Mouse (Mus musculus): ENCODE results near the gene Cldn22.
A peak's percentile ranks its signal among the peaks of the same experiment; 100 is the strongest.

Gene Cldn22

DNA sequence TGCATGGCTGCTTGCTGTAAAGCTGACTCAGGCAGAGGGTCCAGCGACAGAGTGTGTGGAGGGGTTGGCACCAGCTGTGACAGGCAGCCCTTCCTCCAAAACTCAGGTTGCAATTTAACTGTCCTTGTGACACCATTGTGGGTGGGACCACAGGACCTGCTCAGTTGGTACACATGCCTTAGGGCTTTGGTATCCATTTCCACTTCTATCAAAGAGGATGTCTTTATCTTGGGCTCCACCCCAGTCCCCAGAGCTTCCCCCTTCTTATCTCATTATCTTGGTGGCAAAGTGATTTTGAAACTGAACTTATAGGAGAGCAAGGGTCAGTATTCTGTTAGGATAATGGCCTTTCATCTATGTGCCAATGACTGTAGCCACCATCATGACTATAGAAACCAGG is 9.7 kb downstream of the Cldn22 start:
- DNase-seq, result no peak

DNA sequence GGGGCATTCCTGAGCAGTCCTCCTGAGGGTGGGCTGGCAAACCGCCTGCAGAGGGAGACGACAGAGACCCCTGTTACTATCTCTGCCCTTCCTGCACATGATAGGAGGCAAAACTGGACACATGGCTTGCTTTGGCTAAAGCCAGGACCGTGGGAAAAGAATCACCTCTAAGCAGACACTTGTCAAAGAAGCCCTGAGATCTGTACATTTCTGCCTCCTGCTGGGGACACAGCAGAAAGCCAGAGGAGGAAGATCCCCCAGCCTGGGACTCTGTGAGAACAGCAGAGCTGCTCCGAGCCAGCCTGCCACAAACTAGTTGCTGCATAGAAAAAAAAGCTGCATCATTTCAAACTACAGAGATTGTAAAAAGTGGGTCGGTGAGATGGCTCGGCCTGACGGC is 18.8 kb downstream of the Cldn22 start:
- DNase-seq, result no peak

DNA sequence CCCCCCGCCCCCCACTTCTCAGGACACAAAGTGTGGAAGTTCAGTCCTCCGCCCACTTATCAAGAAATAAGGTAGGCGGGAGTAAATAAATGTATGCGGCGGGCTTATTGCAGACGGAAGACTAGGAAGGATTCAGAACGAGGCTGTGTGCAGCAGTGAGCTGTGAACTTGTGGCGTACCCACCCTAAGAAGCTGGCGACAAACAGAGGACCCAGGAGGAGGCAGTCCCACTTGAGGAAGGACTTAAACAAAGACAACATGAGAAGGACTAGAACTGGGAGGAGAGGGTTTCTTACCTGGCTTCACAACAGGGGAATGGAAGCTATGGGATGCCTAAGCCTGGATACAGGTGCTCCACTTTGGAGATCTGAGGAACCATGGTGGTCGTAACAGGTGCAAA is 19.4 kb downstream of the Cldn22 start:
- DNase-seq, result no peak

DNA sequence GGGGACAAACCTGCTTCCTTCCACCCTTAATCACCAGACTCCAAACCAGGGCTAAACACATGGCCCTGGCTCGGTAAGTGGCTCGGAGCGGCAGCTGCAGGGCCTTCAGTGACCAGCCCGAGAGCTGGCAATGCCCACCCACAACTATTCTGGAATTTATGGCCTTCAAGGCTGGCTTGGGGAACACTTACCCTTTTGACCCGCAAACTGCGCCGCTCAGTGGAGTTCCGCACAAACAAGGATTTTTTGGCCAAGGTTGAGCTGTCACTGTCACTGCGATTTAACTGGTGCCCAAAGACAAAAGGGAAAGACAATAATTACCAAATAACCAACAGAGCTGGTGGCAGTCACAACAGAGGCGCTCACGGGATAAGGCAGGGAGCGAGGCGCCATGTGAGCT is 21.7 kb downstream of the Cldn22 start:
- DNase-seq, result no peak

DNA sequence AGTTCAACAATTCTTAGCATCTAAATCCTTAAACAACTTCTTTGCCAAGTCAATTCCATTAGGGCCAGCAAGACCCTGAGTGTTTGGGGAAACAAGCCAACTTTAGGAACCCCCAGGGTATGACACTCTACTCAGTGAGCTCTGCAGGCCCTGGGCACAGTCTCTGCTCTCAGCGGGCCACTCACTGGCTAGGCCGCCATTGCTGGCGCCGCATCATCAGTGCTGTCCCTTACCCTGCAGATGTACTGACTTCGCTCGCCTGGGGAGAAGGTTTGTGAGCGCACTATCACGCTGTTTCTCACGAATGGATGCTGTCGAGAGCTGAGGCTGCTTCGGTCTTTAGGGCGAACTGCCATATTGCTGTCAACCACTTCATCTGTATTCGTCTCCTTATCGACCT is 22.9 kb downstream of the Cldn22 start:
- no peak for DNase-seq

DNA sequence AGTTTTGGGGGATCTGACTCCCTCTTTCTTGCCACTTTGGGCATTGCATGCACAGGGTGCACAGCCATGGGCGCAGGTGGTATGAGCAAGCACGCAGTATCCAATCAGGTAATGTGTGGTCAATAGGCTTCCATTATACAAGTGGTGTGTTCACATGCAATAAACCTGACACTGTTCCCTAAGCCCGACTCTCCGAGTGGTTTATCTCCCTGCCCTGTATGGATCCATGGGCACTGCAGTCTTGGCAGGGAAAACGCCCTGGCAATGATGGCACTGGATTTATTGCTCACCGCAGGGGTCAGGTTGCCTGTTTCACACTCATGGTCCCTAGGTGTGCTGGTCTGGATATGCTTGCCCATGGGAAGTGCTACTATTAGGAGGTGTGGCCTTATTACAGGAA is 23.6 kb downstream of the Cldn22 start:
- no peak for DNase-seq

DNA sequence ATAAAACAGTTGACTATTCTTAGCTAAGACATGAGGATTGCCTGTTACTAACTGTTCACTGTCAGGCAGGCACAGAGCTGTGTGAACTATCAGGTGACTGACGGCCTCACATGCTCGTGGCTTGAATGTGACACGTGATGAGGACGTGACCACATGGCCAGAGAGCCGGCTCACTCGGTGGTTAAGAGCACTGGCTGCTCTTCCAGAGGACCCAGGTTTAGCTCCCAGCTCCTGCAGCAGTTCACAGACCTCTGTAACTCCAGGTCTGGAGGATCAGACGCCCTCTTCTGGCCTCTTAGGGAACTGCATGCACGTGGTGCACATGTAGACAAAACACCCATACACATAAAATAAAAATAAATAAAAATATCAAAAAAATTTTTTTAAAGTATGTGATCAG is 25.6 kb downstream of the Cldn22 start:
- DNase-seq, result no peak

DNA sequence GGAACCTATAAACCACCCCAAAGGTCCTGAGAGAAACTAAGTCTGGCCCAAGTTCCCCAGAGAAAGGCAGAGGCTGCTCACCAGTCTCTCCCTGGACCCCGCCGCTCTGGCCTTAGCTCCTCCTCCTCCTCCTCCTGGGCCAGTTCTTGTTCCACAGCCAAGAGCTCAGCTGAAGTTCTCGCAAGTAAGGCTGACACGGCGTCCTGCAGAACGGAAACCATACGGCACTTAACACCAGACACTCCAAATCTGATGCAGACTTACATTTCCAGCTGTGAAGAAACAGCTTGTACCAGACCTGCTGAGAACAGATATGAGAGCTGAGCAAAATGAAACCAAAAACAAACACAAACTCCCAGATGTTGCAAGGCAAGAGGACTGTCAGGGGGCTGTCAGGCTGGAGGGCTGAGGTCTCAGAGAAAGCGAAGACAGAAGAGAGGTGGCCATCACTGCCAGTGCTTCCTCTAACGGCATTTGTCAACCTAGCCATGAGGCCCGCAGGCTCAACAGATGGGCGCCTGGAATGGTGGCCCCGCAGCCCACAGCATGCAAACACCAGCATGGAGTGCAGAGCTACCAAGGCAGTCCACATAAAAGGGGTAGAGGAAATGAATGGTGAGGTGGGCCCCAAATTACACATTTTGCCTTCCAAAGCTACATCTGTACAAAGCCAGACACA is 27.7 kb downstream of the Cldn22 start:
- peak; percentile 46 for DNase-seq

DNA sequence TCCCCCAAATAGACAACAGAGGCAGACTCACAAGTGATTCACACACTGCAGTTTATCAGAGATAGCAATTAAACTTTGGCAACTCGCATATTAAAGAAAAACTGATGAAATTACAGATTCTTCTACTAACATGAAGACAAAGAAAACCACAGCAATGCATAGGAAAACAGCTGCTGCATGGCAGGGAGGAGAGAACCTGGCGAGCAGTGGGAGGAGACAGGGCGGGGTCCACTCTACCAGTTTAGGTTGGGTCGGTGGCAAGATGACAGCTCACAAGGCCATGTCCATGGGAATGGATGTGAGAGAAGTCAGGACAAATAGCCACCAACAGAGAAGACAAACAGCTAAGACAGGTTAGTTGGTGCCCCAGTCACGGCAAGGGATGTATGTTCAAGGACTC is 28.5 kb downstream of the Cldn22 start:
- no peak for DNase-seq

DNA sequence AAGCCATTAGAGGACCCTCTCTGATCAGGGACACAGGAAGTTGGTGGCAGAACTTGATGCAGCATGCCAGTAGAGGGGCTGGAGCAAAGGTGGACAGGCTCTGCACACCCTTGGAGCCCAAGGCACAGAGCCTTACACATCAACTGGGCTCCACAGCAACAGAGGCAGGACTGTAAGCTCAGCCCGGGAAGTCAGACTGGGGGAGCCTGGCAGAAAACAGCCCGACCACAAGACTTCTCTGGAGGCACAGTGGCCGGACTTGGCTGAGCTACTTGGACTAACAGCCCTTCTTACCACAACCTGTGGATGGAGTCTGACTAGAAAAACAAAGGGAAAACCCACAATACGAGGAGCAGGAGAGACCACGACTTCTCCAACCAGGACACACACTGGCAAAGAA is 29.1 kb downstream of the Cldn22 start:
- DNase-seq, result no peak

DNA sequence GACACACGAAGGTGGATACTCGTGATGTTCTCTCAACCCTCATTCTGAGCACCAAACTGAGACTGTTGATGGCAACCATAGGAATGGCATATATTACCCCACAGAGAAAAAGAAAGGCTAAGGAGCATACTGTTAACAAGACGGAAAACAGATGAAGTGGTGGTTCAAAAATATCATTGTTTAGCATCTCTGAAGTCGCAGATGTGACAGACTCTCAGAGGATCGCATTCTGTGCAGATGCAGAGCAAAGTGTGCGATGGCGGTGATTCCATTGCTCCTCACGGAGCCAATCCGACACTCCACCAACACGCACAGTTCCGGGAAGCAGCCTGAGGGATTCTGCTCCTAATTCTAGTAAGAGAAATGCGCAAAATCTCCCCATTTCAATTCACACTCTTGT is 35.0 kb downstream of the Cldn22 start:
- no peak for DNase-seq

DNA sequence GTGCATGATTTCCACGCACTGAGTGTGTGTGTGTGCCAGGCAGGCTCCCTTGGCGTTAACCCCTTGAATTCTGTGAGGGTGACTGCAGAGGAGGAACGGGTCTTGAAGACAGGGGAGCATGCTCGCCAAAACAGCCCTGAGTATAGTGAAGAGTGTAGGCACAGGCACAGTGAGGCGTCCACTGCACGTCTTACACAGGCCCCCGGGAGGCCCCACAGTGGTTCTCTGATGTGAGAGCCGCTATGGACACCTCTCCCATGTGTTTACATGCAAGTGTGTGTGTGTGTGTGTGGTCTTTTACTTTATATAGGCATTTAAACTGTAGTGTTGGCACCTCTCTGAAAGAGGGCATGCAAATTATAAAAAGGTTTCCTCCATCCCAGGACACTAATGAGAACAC is 42.3 kb downstream of the Cldn22 start:
- no peak for DNase-seq

DNA sequence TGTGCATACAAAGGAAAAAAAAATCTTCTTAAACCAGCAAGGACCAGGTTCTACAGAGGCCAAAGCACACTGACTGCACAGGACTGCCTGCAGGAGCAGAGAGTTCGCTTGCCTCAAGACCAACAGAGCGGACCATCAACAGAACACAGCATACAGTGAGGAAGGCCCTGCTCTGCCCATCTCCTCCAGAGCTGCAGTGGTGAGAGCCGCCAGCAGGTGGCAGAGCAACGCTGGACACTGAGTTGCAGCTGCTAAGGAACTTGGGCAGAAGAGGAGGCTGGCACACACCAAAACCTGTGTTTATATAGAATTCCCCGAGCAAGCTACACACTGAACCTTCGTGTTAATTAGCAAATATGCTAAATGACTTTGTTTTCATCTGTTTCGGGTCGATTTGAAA is 42.8 kb downstream of the Cldn22 start:
- peak; percentile 74 for DNase-seq

DNA sequence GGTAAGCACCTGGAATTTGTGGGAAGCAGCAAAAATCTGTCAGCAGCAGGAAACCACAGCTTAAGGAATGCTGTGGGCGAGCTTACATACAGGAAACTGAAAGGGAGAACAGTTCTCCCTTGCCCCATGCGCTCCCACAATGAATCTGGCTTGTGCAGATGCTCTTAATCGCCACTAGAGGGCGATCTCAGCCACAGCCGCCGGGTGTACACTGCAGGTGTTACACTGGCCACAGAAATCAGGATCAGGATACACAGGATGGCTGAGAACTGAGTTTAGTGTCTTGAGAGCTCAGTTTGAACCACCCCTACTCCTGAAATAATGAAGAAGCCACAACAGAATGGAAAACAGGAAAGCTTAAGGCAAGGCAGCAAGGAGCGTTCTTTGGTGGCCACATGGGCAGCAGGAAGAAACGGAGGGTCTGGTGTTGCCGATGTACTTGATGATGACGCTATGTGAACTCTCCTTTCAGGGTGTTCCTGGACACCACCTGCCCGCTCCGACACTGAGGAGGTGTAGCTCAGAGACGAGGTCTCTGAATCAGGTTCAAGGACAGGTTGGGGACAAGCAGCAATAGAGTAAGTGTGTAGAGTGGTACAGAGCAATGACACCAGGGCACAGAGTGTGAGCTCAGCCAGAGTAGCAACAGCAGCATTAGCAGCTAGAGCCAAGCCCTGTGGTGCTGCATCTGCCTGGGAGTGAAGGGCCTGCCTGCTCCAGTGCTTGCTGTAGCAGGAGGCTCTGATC is 48.3 kb downstream of the Cldn22 start:
- peak; percentile 29 for DNase-seq

DNA sequence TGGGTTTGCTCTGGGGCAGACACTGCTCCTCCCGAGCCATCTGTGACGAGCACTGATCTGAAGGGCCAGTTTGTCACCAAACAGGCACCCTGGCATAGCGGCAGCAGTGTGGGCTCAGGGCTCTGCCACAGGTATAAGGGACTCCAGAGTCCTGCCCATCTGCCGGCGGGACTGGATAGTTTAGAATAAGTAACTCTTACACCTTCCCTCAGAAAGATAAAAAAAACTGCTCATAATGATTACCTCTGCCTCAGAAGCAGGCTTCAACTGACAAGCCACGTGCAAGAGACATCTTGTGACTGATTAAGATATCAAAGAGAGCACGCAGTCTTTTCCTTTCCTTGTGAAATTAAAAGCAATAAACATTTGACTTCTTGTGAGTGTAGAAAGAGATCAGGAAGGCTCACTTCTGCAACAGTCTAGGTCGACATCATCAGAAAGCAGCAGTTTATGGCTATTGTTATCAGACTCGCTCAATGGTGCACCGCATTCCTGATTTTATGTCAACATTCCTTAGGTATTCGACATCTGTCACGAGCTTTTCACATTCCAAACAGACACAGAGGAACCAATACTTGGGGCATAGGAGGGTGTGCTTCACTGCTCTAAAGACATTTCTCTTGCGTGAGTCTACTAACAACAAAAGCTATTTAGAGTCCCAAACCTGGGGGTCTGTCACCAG is 50.4 kb downstream of the Cldn22 start:
- DNase-seq, result no peak

All from layer of hippocampus, adult 9-11 months (tissue).